Mouse (Mus musculus) regulatory T cell (primary cell): ENCODE data around the gene Ambp.

Experiments
- in situ Hi-C: fragments of 300-600 bp; cut with MboI, MseI; formaldehyde crosslinking; loops from one replicate; pipeline ENCODE4 v1.15.1; 2025; ENCODE audit warnings: high pct_unique_total_duplicates

Ambp gene

DNA sequence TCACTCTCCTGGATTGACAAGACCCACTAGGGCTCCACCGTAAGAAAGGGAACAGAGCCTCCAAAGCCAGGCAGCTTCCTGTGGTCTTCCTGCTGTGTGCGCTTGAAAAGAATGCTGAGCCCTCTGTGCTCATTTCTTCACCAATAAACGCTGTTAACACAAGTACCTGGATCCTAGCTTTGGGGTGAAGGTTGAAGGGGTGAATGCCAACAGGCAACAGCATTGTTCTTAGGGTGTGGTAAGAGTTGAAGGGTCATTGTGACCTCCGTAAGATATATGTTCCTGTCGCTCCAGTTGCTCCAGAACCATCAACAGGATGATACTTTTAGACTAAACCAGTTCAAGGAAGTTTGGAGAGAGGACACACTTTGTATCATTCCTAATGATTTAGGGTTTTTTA is at the start of gene Ambp:
Ambp (minus strand) TSS at position 101 of the 400 bp plus-strand sequence.
- in situ Hi-C loops: no loop called here

DNA sequence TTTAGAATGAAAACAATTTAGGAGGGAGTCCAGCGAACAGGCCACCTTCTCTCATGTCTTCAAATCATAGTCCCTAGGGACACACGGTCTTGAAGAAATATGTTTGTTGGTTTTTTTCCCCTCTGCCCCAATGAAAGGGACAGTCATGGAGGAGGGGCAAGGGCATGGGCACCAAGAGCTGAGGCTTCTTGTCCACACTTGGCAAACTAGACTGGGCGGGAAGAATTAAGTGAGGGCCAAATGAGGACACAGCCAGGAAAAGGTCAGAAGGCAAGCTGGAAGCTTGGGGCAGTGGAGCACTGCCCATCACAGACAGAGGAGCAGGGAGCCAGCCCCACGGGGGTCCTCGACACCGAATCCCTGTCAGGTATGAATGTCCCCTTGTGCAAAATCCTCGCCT is 49.3 kb upstream of the Ambp start:
- in situ Hi-C loops: no loop called here

DNA sequence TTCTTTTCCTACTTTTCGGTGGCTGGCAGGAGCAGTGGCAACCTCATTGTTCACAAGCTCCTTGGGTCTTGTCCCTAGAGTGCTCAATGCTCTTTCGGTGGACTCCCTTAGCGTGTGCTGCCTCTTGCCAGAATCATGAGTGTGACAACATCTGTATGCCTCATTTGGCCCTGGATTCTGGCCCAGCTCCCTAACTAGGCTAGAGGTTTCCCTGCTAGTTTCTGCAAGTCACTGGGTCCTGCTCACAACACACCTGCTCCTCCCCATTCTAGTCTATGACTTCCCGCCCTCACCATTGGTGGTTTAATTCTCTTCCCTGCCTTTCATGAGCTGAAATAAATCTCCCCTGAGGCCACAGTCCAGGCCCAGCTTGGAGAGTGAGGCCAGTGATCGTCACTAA is 44.8 kb upstream of the Ambp start:
- in situ Hi-C loops: no loop called here

DNA sequence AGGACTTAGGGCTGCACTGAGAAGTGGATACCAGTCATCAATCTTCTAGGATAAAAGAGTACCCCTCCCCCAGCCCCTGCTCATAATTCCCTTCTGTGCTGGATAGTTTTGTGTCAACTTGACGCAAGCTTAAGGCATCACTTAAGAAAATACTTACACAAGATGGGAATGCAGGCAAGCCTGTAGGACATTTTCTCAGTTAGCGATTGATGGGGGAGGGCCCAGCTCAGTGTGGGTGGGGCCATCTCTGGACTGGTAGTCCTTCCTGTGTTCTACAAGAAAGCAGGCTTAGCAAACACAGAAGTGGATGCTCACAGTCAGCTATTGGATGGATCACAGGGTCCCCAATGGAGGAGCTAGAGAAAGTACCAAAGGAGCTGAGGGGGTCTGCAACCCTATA is 39.8 kb upstream of the Ambp start:
- in situ Hi-C loops: no loop called here

DNA sequence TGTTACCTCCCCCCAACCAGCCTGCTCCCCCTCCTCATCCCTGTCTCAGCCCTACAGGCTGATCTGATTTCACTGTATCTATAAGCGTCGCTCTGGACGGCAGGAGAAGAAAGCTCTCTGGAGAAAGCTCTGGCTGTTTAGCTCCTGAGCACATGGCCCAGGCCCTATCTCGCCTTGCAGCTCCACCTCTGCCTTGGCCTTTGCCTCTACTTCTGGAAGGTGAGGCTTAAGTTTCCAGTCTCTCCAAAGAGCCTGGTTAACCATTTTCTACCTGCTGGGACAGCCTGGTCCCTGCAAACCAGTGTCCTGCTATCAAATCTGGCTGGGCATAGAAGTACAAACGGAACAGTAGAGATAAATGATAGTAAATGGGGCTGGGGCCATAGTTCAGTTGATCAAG is 37.0 kb upstream of the Ambp start:
- in situ Hi-C loops: no loop called here

DNA sequence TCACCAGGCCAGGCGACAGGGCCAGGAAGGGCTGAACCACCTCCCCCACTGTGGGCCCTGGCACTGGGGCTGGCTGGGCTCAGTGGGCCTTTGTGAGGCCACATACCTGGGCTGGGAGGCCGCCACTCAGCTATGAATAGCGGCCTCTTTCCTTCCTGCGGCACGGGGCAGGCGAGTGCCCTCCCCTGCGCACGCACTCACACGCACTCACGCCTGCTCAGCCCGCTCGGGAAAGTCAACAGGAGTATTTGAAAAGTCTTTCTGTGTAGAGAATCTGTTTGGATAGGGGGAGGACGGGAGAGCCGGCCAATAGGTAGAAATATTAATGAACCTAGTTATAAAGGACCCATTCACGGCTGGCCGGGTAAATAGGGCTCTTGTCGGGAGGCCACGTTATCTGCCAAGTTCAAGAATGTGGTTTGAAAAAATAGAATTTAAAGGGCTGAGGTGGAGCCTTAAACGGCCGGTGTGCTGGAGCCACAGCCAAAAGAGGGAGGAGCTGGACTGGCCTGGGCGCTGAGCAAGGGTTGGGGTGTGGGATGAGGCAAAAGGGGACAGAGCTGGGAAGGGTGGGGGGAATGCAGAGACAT is 31.8 kb upstream of the Ambp start:
- in situ Hi-C loops: no loop called here

DNA sequence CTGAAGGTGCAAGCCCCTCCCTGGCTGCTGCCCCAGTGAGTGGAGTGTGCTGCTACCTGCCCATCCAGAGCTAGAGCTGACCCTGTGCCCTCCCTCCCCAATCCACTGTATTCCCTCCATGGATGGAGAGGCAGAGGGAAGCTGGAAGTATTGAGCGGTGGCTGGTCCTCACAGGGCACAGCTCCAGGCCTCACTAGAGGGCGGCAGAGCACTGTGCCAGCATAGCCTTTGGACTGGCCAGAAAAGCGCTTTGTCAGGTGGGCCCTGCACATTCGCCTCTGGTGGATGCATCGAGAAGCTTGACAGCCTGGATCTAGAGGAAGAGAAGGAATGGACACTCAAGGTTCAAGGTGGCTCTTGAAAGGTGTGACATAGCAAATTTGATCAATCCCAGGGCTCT is 27.0 kb upstream of the Ambp start:
- in situ Hi-C loops: no loop called here

DNA sequence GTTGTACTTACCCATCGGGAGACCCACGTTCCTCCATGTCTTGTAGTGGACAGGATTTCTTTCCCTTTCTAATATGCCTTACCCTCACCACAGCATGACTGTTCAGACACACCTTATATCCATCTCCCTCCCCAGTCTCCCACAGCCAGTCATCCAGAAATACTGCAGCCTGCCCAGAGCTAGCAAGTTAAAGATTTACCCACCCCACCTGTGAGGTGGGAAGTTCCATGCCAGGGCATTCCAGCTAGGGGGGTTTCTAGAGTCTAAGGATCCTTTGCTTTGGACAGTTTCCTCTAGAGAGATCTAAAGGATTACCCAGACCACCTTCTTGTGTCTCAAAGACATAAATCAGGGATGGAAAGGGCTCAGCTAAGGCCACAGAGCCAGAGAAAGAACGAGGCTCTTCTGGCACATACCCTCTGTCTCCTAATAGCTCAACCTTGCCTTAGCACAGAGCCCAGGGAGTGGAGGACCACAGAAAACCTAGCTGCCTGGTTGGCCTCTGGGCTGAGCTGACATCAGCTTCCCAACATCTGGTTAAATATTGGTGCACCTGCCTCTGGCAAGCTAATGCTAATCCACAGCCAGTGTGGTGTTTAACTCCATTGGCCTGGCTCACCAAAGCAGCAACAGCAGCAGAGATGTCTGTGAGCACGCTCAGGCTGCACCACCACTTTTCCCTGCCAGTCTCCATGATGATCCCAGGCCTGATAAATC is 17.5 kb upstream of the Ambp start, which contains the start of gene Kif12:
Kif12 (minus strand) TSS at position 163 of the 717 bp plus-strand sequence.
- in situ Hi-C loops: no loop called here

DNA sequence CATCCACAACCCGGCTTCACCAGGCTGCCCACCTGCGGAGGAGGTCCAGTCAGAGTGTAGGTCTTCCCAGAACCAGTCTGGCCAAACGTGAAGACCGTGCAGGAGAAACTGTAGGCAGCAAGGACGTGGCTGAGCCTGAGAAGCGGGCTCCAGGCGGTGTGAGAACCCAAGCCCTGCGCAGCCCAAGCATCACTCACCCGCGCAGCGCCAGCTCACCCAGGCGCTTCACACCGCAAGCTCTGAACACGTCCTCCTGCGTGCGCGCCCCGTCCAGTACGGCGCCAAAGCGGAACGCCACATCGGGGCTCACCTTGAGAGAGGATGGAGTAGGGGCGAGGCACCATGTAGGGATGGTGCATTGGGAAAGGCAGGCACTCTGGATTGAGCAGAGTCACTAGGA is 16.5 kb upstream of the Ambp start:
- in situ Hi-C loops: no loop called here

DNA sequence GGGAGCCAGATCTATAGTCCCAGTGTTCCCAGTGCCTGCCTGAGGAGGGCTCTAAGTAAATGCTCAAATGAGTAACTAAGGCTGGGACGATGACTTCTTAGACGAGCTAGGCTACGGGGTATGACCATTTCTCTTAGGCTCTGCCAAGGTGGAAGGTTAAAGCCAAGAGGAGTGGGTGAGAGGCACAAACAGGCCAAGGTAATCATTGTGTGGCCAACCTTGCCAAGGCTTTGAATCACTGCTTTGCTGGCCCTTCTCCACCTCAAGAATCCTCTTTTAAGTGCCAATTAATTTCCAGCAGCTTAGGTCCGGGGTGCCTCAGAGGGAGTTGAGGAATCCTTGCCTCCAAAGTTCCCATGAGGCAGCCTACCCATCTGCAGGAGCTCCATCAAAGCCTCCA is 15.5 kb upstream of the Ambp start:
- in situ Hi-C loops: no loop called here

DNA sequence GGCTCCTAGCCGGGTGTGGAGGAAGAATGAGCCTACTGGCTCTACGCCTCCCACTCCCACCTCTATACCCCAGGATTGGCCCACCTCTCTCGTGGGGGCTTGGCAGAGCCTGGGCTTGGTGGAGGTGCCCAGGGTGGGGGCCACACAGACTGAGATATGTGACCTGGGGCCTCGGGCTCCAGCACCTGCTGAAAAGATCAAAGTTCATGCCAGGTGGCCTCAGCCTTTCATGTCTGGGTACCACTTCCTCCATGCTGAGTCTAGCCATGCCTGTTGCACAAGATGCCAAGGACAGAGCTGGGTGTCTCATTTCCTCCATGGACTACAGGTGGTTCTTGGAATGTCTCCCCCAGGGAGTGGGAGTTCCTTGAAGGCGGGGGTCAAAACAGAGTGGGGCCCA is 11.7 kb upstream of the Ambp start:
- in situ Hi-C loops: no loop called here

DNA sequence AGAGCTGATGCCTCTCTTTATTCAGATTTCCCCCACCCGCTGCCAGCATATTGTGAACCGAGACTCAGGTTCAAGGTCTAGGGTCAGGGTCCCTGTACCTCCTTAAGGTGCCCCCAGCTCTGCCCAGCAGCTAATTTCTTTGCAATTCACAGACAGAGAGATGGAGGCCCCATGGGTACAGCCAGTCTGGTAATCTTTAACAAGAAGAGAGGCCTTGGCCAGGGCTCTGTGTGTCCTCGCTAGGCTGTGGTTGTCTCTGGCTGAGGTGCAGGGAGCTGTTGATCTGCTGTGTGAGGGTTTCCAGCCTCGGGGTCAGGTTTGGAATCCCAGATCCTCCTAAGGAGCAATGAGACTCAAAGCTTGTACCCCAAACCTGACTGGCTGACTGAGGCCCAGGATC is 11.0 kb upstream of the Ambp start:
- in situ Hi-C loops: no loop called here

DNA sequence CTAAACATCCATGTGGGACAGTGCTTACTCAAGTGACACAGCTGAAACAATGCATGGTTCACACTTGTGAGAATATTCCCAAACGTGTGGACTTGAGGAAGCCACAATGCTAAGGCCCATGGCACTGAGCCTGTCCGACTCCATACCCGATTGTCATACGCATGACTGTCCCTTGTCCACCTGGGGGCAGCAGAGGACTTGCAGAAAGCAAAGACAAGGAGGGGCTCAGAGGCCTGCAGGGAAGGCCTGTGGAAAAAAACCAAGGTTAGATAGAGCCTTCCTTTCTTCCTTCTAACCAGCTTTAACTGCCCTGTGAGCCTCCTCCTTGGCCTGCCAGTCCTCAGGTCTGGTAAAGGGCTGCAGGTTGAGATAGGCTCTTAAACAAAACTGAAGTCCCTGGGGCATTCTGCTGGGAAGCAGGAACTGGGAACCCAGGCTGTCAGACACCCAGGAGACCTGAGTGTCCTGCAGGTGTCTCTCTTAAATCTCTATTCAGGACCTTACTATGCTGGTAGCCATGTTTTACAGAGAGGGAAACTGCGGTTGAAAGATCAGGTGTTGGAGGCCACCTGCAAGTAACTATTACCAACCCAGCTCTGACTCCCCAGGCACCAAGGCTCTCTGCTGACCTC is 4.5 kb upstream of the Ambp start:
- in situ Hi-C loops: no loop called here

DNA sequence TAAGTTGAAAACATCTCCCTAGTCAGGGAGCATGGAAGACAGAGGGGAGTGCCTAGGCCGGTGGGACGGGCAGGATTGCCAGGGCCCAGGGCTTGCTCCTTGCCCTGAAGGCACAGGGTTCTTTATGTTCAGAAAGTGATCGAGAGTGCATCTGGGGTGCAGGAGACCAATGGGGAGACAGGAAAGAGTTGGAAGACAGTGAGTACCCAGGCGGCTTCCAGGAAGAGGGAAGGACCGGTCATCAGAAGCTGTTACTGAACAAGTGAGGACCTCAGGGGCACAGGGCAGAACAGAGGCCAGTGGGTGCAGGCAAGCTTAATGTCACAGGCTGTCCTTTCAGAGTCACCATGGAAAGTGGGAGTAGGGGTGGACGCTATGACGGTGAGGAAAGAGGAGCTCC is 3.6 kb upstream of the Ambp start:
- in situ Hi-C loops: no loop called here

DNA sequence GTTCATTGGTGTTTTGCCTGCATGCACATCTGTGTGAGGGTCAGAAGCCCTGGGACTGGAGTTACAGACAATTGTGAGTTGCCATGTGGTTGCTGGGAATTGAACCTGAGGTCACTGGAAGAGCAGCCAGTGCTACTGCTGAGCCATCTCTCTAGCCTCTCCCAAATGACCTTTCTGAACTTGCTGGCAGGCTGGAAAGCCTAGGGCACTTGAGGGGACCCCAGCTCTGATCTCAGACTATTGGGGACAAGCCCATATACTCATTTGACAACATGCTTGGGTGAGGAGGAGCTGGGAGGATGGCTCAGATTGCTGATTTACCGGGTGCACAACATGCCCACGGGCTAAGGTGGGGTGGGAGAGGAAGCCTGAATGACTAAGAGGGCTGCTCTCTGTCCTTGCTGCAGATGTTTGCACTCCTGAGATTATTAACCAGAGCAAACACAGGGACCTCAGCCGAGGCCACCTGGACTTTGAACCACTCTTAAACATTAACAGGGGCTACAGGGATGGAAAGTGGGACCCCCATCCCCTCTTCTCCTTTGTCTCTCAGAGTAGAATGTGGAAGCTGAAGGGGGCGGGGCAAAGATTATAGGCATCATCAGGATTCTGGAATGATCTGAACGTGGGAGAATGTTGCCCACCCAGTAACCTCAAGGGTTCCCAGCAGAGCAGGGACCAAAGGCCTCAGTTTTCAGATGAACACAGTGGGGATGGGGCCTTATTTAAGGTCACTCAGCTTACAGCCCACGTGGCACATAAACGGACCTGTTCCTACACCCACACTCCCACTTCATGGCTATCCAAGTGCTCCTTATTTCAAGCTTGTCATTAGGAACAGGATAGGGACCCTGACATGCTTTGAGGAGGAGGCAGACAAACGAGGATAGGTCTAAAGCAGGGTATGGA is 2.4 kb upstream of the Ambp start:
- in situ Hi-C loops: no loop called here

DNA sequence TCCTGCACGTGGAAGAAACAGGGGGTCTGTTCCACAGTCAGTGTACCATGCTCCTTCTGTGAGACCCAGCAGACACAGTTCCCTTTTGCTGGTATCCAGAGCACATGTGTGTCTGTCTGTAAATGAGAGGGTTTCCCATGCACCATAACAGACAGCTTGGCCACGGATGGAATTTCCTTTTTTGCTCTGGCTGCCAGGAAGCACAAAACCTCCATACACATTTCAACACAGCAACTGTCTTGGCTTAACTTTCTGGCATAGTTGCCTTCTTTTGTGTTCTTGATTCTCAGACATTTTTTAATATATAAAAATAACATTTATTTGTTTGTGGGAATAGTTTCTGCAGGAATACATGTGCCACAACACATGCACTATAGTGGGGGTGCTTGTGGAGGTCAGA is 997 bp upstream of the Ambp start:
- in situ Hi-C loops: no loop called here

DNA sequence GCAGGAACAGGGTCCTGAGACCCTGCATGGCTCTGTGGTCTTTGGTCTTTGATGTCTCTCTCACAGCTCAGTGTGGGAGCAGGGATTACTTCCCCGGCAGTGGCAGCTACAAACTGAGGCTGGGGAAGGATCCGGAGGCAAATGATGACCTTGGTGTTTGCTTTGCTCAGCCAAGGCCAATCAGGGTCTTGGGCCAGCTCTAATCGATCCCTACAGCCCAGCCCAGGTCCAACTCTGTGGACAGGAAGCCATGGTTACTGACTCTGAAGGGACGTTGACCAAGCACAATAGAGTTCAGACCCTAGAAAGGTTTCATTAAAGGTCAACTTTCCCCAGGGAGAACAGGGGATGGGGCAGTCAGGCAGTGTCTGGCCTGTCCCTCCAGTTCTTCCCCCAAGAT is 571 bp downstream of the Ambp start:
- in situ Hi-C loops: no loop called here

DNA sequence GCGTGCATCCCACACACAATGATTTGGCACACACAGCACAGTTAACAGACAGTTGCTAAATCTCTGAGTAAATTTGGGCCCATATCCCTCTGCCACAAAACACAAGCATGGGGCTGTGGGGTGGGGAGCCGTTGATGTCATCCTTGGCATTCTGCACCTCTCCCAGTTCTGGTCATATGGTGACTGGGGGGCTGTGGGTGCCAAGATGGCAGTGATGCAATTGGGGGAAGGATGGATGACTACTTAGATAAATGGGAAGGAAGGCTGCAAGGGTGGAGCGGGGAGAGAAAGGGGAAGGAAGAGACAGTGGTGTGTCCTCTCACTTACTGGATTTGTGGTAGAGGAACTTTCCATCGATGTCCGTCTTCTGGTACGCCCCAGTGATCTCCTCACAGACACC is 3.5 kb downstream of the Ambp start:
- in situ Hi-C loops: no loop called here

DNA sequence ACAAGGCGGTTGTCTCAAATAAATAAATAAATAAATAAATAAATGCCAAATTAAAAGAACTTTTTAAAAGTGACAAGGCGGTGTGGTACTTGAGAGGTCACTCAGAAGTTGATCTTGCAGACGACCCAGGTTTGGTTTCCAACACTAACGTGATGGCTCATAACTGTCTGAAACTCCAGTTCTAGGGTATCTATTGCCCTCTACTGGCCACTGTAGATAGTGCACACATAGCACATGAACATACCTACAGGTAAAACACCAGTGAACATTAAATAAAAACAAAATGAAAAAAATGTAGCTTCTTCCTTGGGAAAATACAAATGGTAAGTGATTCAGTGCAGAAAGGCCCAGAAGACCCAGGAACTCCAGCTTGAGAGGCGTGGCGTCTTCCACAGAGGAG is 7.3 kb downstream of the Ambp start:
- in situ Hi-C loops: no loop called here

DNA sequence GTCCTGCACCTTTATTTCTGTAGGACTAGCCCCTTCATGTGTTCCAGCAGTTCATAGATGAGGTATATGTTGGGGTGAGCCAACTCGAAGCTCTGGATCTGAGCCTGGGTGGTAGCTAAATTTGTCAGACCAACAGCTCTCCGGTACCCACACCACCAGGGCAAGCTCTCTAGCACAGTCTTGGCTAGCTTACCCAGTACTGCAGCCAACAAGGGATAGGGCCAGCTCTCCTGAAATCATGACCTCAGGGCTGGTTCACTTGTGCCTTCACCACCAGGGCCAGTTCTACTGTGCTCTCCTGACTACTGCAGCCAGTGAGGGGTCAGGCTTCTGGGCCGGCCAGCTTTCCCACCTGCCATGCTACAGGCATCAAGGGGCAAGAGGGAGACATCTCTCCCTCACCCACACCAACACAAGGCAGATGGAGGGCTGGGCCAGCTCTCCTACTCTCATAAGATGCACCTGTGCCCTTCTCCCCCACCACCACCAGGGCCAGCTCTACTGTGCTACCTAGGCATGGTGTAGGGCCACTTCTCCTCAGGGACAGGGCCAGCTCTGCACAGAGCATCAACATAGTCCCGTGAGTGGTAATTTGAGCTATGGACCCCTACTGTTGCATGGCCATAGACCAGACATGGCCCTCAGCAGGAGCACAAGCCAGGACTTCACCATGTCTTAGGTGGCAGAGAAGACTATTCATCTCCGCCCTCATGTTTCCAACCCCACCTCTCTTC is 24.5 kb downstream of the Ambp start:
- in situ Hi-C loops: no loop called here

DNA sequence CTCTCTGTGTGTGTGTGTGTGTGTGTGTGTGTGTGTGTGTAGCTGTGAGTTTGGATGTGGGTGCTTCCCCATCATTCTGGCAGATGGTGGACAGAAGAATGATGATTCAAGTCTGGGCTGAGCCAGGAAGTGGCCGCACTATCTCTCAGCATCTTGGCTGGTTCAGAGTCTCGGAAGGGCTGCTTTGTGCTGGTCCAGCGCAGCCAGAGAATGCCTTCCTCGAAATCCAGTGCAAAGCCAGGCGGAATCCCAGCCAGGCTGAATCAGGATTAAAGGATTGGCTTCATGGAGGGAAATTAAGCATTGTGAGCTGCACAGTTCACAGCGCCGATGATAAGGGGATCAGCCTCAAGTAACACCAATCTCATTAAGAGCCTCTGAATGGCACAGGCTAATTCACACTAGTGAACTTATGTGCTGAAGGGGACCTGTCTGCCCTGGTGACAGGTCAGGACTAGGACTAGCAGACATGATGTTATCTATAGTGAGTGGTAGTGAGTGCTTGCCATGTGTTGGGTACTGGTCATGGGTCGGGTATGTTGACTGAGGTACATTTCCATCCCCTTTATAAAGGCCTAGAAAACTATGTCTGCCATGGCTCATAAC is 29.6 kb downstream of the Ambp start:
- in situ Hi-C loops: no loop called here
